Mouse (Mus musculus) left cerebral cortex, postnatal 25 days (tissue): Measurements from ENCODE around the gene Tbl2. TPM values are rescaled to one million over a fixed set of nuclear protein-coding genes. Genes with fewer than 3 reads are reported as not detected.

Experiments
- DNase-seq, 2 experiments: peaks; one replicate each; pipeline ENCODE4 v3.0.0; 2022; ENCODE audit warnings: low spot score in 2 of 2, mixed read lengths in 1 of 2
- intact Hi-C: fragments of 180-260 bp; cut with DNase I; formaldehyde crosslinking; loops from one replicate; pipeline ENCODE4 v1.15.1; 2025
- total RNA-seq, 2 experiments: library from RNA; stranded (reverse); gene quantifications; 2 replicates each; pipeline ENCODE4 v1.2.3; 2021

Tbl2 gene
- total RNA-seq, 2 experiments from 2014 or later: 30.1 to 30.7 TPM

DNA sequence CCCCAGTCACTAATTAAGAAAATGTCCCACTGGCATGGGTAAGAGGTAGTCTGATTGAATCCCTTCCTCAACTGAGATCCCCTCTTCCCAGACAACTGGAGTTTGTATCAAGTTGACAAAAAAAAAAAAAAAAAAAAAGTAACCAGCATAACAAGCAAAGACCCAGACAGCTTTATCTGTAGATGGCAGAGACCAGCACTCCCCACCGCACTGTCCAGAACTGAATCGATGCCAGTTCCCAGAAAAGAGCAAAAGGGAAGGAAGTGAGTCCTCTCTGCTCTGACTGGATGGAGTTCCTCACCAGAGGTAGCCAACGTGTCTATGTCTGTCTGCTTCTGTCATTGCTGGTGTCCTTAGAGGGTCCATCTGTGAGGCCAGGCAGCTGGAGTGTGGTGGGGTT lies 3.9 kb upstream of the Tbl2 start:
- DNase-seq: peak in 1 of 2 experiments; percentile 35
- intact Hi-C loops: loop anchor here (5.0 kb wide), 1 partner anchor 68 kb away; the partner anchor contains the start of gene Vps37d

DNA sequence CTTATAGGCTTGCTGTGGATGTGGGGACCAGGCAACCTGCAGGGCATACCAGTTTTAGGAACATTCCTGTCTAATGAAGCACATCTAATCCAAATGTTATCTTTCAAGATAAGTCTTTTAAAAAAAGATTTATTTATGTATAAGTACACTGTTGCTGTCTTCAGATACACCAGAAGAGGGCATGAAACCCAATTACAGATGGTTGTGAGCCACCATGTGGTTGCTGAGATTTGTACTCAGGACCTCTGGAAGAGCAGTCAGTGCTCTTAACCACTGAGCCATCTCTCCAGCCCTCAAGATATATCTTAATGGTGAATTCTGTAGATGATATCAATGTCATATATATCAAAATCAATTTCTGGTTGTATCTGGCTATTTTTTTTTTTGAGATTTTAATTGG lies 3.5 kb upstream of the Tbl2 start:
- intact Hi-C loops: loop anchor here (5.0 kb wide), 1 partner anchor 69 kb away; the partner anchor contains the start of gene Vps37d
- no peak for DNase-seq

DNA sequence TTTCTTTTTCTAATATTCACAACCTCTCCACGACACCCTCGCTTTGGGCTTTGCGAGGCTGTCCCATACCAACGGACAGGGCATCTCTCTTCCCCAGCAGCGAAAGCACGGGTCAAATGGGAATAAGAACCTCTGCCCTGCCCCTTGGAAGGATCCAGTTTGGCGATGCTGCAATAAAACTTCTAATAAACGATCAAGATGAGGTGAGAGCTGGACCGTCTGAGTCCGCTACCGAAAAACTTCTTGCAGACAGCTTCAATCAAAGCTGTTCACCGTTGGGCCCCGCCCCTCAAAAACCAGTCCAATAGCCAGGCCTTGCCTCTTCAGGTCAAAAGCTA lies 773 bp upstream of the Tbl2 start:
- intact Hi-C loops: loop anchor here (1.0 to 5.0 kb wide), 3 partner anchors 20 to 71 kb away; partner anchors contain the start of genes Baz1b, Bcl7b and Vps37d
- no peak for DNase-seq

DNA sequence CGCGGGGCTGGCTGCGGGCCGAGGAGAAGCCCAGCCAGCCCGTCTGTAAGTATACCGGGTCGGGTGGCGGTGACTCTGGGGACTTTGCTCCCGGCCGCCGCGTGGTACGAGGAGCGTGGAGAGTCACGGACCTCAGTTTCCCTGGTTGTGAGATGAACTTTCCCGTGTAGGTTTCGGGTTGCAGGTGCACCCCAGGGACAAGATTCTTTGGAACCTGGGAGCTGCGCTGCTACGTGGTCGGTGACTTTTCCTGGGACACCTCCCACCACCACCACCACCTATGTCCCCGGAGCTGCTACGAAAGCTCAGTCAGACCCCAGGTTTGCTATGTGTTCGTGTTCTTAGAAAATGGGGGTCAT lies 342 bp downstream of the Tbl2 start:
- intact Hi-C loops: loop anchor here (1.0 to 5.0 kb wide), 4 partner anchors 19 to 137 kb away; partner anchors contain the start of genes Baz1b, Bcl7b and Vps37d
- no peak for DNase-seq

DNA sequence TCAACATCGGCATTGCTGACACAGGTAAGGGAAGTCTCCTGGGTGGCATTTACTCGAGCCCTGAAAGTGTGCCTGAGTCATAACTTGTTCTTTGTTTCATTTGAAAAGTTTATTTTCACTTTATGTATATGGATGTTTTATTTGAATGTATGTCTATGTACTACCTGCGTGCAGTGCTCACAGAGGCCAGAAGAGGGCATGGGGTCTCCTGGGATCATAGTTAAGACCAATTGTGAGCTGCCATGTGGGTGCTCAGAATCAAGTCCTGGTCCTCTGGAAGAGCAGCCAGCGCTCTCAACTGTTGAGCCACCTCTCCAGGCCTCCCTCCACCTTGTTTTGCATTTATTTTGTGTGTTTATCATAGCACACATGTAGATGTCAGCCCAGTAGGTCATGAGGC lies 7.0 kb downstream of the Tbl2 start:
- intact Hi-C loops: no loop called here

DNA sequence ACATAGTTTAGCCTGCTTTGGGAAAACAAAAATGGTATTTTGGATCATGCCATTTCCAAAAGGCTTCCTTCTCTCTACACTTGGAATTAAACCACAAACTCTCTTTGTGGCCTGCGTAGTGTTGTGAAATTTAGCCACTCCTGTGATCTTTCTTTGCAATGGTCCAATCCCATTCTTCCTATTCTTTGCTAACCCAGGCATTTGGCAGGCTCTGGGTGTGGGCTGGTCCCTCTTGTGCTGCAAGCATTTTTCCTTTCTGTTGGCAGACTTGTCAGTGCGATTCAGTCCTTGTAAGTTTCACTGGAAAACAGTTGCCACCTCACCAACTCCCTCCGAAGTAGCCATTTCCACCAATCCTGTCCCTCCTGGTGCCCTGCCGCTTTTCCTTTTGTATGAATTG lies 11.8 kb downstream of the Tbl2 start:
- DNase-seq: peak; percentile 27 to 81
- intact Hi-C loops: no loop called here

More for the DNA sequence above, 7.0 kb downstream of the Tbl2 start:
- DNase-seq: no peak

DNA sequence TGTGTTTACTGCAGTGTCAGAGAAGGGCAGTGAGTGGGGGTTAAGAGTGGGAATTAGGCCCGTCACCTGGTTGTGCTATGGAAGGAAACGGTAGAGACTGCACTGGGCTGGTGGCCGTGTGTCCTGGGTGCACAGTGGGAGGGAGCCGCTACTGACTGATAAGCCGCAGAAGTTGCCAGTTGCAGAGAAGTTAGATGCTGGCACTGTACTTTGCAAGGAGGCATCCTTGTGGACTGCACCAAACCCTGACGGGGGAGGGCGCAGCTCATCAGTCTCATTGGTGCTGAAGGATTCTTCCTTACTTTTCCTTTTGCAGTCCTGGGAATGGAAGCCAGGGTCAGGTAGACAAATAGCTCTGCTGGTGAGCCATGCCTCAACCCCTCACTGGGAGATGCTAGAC lies 12.2 kb downstream of the Tbl2 start:
- DNase-seq: no peak
- intact Hi-C loops: no loop called here

DNA sequence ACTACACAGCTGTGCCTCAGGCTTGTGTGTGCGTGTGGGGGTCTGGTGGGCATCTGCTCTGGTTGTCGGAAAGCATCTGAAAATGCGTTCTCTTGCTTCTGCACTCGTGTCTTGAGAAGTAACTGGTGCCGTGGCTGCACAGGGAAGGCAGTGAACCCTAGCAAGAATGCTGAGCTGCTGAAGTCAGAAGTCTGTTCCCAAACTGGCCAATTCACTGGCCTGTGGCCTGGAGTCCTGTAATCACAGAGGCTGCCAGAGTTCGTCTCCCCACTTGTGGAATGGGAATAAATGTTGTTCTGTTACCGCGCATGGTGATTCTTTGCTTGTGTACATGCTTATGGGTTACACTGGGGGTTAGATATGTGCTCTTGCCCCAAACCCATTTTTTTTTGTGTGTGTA lies 12.9 kb downstream of the Tbl2 start:
- no peak for DNase-seq
- intact Hi-C loops: no loop called here

DNA sequence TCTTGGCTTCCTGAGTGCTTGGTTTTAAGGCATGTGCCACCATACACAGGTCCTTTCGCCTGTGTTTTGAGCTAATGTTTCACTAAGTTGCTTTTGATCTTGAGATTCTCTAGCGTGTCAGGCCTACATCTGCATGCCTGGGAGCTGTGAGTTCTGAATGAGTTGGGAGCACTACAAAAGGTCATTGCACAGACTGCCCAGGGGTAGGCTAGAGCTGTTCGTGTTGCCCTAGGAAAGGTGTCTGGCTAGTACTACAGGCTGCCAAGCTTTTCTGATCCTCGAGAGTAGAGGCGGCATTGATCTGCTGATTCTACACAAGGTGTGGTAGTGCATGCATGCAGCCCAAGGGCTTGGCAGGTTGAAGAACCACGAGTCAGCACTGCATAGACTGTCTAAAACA lies 13.4 kb downstream of the Tbl2 start:
- no peak for DNase-seq
- intact Hi-C loops: no loop called here

DNA sequence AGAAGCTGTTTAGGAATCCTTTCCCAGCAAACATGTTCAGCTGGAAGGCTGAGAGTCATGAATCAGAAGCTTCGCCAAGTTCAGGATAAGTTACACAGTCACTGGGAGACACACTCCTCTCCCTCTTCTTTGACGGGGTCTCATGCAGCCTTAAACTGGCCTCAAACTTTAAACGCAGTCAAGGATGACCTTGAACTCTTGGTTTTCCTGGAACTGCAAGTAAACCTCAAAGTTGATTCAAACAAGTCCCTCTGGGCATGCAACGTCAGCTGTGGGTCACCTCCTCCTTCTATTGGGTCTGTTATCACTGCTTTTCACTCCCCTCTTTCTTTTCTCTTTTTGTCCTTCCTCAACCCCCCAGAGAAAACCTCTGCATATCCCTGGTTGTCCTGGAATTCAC lies 17.5 kb downstream of the Tbl2 start:
- no peak for DNase-seq
- intact Hi-C loops: no loop called here

DNA sequence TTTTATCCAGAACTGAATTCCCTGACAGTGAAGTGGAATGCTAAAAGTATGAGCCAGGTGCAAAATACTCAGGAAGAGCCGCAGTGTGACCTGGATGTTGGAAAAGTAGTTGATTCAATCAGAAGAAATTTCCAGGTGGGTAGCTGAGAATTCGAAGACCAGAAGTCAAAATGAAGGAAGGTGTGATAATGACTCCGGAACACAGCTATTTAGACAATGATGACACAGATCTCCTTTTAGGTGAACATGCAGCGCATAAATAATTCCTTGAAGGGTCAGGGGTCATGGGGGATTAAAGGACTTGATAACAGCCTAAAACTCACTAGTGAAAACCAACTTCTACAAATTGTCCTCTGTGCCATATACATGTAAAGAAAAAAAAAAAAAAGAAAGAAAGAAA lies 18.0 kb downstream of the Tbl2 start:
- no peak for DNase-seq
- intact Hi-C loops: no loop called here

DNA sequence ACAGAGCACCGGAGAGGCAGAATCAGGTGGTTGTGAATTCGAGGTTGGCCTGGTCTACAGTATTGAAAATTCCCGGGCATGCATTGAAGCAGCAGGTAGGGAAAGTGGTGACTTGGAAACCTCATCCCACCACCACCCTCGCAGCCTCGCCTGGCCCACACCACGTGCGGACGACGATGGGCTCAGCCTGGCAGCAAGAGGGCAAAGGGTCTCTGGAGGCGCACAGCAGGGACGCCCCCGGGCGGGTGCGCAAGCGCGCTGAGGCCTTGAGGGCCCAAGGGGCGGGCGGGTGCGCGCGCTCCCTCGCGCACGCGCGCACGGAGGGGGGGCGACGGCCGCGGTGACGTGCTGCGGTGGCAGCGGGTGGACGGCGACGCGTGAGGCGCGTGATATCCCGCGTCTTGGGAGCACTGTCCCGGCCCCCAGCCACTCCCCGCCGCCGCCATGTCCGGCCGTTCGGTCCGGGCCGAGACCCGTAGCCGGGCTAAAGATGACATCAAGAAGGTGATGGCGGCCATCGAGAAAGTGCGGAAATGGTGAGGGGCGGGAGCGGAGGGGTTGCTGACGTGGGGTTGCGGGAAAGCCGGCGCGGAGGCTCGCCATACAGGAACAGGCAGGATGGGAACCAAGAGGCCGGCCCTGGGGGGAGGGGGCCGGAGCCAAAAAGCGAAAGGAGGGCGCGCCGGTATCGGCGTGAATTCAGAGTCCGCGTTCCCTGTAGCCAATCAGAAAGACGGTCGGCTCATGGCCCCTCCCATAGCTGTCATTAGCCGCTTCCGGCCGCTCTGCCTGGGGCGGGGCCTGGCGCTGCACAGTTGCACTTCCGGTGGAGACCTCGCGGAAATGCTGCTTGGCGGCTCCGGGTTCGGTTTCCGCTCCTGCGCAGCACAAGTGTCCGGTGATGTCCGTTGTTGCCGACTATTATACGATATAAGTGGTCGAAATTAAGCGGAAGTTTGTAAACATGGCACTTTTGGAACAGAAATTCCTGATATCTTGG lies 18.9 kb downstream of the Tbl2 start, which contains the start of gene Bcl7b:
Gene Bcl7b, plus strand, starts transcription at position 221 of the 1,000 bp plus-strand sequence.
- intact Hi-C loops: loop anchor here (1.0 kb wide), 2 partner anchors 19 kb away; partner anchors contain the start of genes Baz1b and Tbl2
- peak; percentile 97 to 99 for DNase-seq

DNA sequence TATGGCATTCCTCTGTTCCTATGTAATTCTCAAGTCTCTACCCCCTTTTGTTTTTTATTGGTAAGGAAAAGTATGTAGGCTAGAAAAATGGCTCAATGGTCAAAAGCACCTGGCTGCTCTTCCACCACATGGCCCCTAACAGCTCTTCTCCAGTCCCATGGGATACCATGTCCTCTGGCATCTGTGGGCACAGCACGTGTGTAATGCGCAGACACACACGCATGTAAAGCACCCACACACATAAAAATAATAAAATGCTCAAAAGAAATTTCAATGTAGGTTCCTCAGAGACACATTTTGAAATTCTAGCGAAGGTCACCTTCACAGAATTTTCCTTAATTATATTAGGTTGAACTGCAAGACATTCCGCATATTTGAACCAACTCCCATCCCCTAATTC lies 20.0 kb downstream of the Tbl2 start:
- intact Hi-C loops: no loop called here
- DNase-seq: no peak

DNA sequence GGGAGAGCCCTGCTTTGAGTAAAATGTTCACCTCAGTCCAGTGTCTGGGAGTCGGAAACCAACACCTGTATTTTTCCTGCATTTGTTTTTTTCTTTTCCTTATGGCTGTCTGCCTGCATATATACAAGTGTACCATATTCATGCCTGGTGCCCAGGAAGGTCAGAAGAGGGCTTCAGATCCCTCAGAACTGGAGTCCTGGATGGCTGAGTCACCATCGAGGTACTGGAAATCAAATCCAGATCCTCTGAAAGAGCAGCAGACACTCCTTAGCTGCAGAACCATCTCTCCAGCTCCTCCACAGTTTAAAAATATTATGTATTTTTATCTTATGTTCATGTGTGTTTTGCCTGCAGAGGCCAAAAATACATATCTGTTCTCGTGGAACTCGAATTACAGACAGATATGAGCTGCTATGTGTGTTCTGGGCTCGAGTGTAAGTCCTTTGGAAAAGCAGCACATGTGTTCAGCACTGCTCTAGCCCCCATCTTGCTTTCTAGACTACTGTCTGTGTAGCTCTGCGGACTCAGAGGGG lies 22.3 kb downstream of the Tbl2 start:
- peak in 1 of 2 experiments; percentile 53 for DNase-seq
- intact Hi-C loops: no loop called here

DNA sequence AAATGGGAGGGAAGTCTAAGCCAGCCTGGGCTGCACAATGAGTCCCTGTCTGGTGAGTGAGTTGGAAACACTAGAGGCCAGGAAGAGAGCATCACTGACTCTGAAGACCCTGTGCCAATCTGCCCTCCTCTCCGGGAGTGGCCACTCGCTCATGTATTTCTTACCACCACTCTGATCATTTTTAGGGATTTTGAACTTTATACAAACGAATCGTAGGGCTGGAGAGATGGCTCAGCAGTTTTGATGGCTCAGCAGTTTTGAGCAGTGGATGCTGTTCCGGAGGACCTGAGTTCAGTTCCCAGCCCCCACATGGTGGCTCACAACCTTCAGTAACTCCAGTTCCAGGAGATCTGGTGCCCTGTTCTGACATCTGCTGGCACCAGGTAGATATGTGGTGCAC lies 23.5 kb downstream of the Tbl2 start:
- intact Hi-C loops: no loop called here

DNA sequence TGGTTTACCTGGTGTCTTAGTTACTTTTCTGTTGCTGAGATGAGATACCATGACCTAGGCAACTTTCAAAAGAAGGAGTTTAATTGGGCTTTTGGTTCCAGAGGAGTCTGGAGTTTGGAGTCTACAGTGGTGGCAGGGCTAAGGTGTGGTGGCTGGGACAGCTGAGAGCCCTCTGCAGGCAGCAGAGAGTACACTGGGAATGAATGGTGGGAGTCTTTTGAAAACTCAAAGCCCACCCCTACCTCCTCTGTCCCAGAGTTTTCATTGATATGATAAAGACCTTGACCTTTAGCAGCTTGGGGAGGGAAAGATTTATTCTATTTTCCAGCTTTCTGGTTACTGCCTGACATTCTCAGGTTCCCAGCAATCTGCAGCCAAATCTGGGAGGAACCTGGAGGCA lies 25.6 kb downstream of the Tbl2 start:
- no peak for DNase-seq
- intact Hi-C loops: no loop called here

More for the DNA sequence above, 23.5 kb downstream of the Tbl2 start:
- DNase-seq: no peak

DNA sequence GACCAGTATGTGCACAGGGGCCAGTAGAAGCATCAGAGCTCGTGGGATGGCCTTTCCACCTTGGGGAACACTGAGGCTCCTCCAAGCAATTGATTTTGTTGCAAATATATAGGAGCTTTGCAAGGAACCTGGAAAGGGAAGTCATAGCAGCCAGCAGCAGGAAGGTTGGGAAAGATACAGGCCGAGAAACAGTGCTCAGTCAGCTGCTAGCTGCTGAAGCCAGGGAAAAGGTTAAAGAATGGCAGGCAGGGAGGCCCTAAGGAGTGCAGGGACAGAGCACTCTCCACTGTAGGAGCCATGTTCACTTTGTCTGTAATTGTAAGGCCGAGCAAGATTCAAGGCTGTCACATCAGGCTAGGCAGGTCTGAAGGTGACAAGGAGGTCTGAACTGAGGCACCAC lies 29.1 kb downstream of the Tbl2 start:
- no peak for DNase-seq
- intact Hi-C loops: no loop called here

DNA sequence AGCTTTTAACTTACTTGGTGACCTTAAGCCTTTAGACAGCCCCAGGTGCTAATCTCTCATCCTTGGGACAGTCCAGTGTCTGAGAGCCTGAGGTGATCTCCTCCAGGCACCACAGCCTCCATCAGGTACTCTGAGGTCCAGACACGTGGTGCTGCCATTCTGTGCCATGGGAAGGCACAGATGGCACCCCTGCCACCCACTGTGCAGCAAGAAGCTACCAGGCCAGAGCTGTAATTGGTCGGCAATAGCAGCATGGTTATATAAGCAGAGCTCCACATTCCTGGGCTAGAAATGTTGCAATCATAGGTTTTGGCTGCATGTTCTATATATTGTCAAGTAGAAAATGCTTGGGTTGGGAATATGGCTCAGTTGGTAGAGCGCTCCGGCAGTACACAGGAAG lies 29.5 kb downstream of the Tbl2 start:
- intact Hi-C loops: no loop called here

DNA sequence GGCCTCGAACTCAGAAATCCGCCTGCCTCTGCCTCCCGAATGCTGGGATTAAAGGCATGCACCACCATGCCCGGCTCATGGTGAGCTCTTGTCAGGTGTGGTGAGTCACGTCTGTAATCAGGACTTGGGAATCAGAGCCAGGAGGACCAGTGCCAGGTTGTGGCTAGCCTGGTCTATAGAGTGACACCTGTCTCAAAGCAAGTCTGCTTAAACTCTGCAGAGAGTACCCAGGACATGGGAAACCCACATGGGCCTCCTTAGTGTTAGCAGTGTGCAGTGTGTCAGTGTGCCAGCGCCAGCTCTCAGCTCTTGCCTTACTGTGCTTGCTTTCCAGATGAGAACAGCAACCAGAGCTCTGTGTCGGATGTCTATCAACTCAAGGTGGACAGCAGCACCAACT lies 30.2 kb downstream of the Tbl2 start:
- intact Hi-C loops: no loop called here
- no peak for DNase-seq

More for the DNA sequence above, 29.5 kb downstream of the Tbl2 start:
- DNase-seq: peak; percentile 40 to 86

DNA sequence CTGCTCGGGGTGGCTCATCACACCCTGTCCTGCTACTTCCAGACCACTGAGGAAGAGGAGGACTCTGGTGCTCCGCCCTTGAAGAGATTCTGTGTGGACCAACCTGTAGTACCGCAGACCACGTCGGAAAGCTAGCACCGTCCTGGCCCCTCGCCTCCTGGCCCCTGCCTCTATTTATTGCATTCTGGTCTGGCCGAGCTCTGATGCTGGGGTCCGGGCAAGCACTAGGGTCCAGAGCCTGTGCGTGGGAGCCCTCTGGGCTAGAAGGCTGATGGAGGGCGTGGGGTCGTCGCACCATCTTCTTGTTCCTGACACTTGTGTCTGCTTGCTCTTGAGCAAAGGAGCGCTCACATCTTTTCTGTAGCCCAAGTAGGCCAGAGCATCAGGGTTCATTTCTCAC lies 31.3 kb downstream of the Tbl2 start:
- intact Hi-C loops: no loop called here
- DNase-seq: no peak

DNA sequence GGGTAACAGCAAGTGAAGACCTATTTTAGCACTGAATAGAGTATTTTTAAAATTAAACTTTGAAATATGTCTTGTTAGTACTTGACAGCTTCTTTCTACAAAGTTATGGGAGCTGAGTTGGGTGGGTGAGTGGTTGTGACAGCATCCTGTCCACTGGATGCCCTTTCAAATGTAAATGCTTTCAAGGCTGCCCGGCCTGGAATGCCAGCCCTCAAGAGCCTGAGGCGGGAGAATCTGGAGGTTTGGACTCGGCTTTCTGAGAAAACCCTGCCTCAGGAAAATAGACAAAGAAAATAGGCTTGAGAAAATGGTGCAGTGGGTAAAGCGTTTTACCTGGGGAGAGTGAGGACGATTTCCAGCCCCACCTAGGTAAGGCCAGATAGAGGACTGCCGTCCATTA lies 32.3 kb downstream of the Tbl2 start:
- DNase-seq: no peak
- intact Hi-C loops: no loop called here
